Mouse (Mus musculus) cerebellum, adult 11 months (tissue): ENCODE results near the gene Morf4l2.
"Not testable (repeated sequence)": the region's sequence is repeated elsewhere in the genome, so short reads cannot be mapped to it uniquely, and the experiment has no call there.

ENCODE experiments used
- DNase-seq: peaks from one replicate; pipeline ENCODE4 v3.0.0; 2022

The Morf4l2 gene

GRCm38 (mm10) chrX:136692294-136692675 lies 51.2 kb downstream of the Morf4l2 start:
- DNase-seq = no peak

GRCm38 (mm10) chrX:136691606-136692293 lies 51.7 kb downstream of the Morf4l2 start:
- not testable (repeated sequence) for DNase-seq
